Mouse (Mus musculus) E14TG2a.4 (cell line): ENCODE measurements at regions not wholly inside any gene's neighbourhood (a gene's known extent, or its start where the extent isn't known, plus 50 kb on each side); places are given as distances from the start of the nearest gene placed in this dataset.

Experiments
- H3K27me3 ChIP-seq: 2 replicates; pipeline ENCODE4 v1.6.1; 2014; ENCODE audit warnings: low read length, control low read depth; ENCODE audit not compliant: insufficient read depth
- H3K36me3 ChIP-seq: 2 replicates; pipeline ENCODE4 v1.6.1; 2014; ENCODE audit warnings: low read length, control low read depth; ENCODE audit not compliant: insufficient read depth
- H3K4me1 ChIP-seq: replicated peaks from 2 replicates; pipeline ENCODE4 v1.6.1; 2014; ENCODE audit warnings: low read depth, low read length, control low read depth
- H3K4me3 ChIP-seq: replicated peaks from 2 replicates; pipeline ENCODE4 v1.5.1; 2014; ENCODE audit warnings: mild to moderate bottlenecking, low read length
- H3K9me3 ChIP-seq: 2 replicates; pipeline ENCODE4 v1.6.1; 2014; ENCODE audit warnings: low read length, control low read depth
- CTCF ChIP-seq: conservative IDR thresholded peaks from 2 replicates; pipeline ENCODE4 v1.5.1; 2014; ENCODE audit warnings: low read length
- NANOG ChIP-seq: IDR thresholded peaks from 2 replicates; pipeline ENCODE4 v1.6.1; 2014; ENCODE audit warnings: borderline replicate concordance, low read length, mixed read lengths
- POU5F1 ChIP-seq: IDR thresholded peaks from 2 replicates; pipeline ENCODE4 v1.6.1; 2014; ENCODE audit warnings: low read length, borderline replicate concordance

DNA sequence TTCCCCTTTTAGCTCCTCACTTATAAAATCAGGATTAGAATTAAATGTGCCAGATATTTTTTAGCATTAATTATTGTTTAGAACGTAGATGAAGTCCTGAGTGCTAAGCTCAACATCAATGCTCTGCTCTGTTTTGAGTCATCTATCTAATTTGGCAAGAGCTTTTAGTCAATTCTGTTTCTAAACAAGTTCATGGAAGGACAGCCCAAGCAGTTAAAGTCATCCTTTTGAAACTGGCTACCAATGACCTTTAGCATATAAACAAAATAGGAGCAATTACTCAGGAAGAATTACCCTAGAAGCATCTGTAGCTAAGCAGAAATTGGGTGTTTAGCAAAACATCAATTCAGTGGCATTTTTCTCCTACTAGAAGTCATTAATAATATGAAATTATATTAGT, 52.1 kb upstream of the Otogl start:
- Histone ChIP-seq H3K36me3 (no peaks in the 10 kb centered on the region), H3K9me3 (no peaks in the 10 kb centered on the region), H3K4me1 (no peaks in the 10 kb centered on the region), H3K4me3 (no peak overlapping the region), H3K27me3 (no peaks in the 10 kb centered on the region)
- no peak for TF ChIP-seq POU5F1
- TF ChIP-seq NANOG = no peak
- no peak for TF ChIP-seq CTCF

- no peaks in the 10 kb centered on the region for H3K27me3 ChIP-seq
- no peaks in the 10 kb centered on the region for H3K9me3 ChIP-seq
- H3K4me3 ChIP-seq = no peak overlapping the region
- no peaks in the 10 kb centered on the region for H3K36me3 ChIP-seq
- no peaks in the 10 kb centered on the region for H3K4me1 ChIP-seq
- no peak for TF ChIP-seq CTCF
- no peak for TF ChIP-seq NANOG
- TF ChIP-seq POU5F1 = no peak
Observed at GRCm38 (mm10) chr10:107962130-107962529, 50.2 kb upstream of the Otogl start.
